Mouse (Mus musculus) intestine, postnatal 0 days (tissue): ENCODE data around the gene Dmbx1. TPM values are rescaled to one million over a fixed set of nuclear protein-coding genes. Genes with fewer than 3 reads are reported as not detected.

Source experiments
- ATAC-seq: fragments of 200-750 bp; cut with Nextera tagmentation; 2 replicates; pipeline ENCODE4 v1.8.0; 2017; ENCODE audit warnings: mild to moderate bottlenecking, moderate TSS enrichment, moderate library complexity
- H3K27ac ChIP-seq: fragments of 300-500 bp; sonication (generic); 2 replicates; pipeline ENCODE4 v1.5.1; 2014; ENCODE audit warnings: mild to moderate bottlenecking, low read depth, low read length, moderate library complexity
- H3K27me3 ChIP-seq: fragments of 300-500 bp; sonication (generic); replicated peaks from 2 replicates; pipeline ENCODE4 v1.6.1; 2014; ENCODE audit warnings: low read length, mixed read lengths; ENCODE audit not compliant: control insufficient read depth, insufficient read depth
- H3K36me3 ChIP-seq: fragments of 300-500 bp; sonication (generic); 2 replicates; pipeline ENCODE4 v1.6.1; 2014; ENCODE audit warnings: mild to moderate bottlenecking, moderate library complexity; ENCODE audit not compliant: control insufficient read depth, insufficient read depth
- H3K4me1 ChIP-seq: fragments of 300-500 bp; sonication (generic); replicated peaks from 2 replicates; pipeline ENCODE4 v1.6.1; 2014; ENCODE audit warnings: antibody characterized with exemption, low read length, mixed read lengths; ENCODE audit not compliant: control insufficient read depth, insufficient read depth
- H3K4me2 ChIP-seq: fragments of 300-500 bp; sonication (generic); replicated peaks from 2 replicates; pipeline ENCODE4 v1.6.1; 2014; ENCODE audit warnings: low read depth, mild to moderate bottlenecking, moderate library complexity
- H3K4me3 ChIP-seq: fragments of 300-500 bp; sonication (generic); 2 replicates; pipeline ENCODE4 v1.5.1; 2014; ENCODE audit warnings: low read depth, low read length
- H3K9ac ChIP-seq: fragments of 300-500 bp; sonication (generic); 2 replicates; pipeline ENCODE4 v1.6.1; 2014; ENCODE audit warnings: mild to moderate bottlenecking, low read depth, low read length
- H3K9me3 ChIP-seq: fragments of 300-500 bp; sonication (generic); 2 replicates; pipeline ENCODE4 v1.6.1; 2016; ENCODE audit warnings: mixed run types; ENCODE audit not compliant: control insufficient read depth
- CTCF ChIP-seq: sonication (generic); IDR thresholded peaks from 2 replicates; pipeline ENCODE4 v1.5.1; 2016; ENCODE audit warnings: low read depth, mild to moderate bottlenecking, control low read depth, antibody characterized with exemption, moderate library complexity
- WGBS: fragments of 180-500 bp; shearing (Covaris S2); extraction: QIAGEN DNeasy Blood & Tissue Kit; methylation state at CpG from one replicate; pipeline ENCODE4 v1.1.7; 2014; 5-methylcytosine and 5-hydroxymethylcytosine counted together
- polyA plus RNA-seq: library from polyadenylated mRNA; unstranded; fragments of >200 nt; fragmentation: Nextera tagmentation; extraction: Ambion mirVana; gene quantifications from 2 replicates; pipeline ENCODE4 v1.2.1, GENCODE M21; 2015

The Dmbx1 gene
- not detected in 2 replicates for polyA plus RNA-seq

DNA sequence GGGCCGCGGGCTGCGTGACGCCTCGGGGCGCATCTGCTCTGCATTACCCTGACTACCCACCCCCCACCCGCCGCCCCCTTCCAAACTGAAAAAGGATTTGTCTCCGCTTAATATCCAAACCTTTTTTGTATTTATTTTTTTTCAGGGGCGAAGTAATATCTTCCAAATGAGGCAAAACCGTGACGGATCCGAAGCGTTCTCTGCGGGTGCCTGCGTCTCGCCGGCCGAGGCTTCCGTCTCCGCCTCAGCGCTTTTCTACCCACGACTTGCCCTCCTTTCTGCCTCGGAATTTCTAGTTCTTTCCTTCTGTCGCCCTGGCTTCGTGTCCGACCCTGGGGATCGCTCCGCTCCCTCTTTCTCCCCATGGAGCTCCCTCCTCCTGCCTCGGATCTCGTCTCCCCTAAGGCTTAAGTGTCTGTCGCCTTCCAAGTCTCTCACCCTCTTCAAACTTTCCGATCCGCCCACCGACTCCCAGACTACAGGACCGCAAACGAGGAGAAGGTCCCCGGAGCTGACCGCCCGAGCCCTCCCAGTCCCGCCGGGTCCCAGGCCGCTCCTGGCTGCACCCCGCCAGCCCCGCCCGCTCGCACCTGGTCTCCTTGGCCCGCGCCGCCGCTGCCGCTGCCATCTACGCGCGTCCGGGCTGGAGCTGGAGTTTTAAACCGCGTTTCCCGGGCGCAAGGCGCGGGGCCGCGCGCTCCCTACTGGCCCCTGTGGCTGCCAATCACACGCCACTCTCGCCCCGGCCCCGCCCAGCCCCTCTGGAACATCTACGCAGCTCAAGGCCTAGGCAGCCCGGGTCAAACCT is at the start of gene Dmbx1:
Dmbx1 (minus strand) TSS at position 632 of the 808 bp plus-strand sequence.
- WGBS, result 1% methylated on average over 71 of the region's 71 CpGs
- Histone ChIP-seq H3K9ac (no peak within 1 kb of the TSS), H3K27ac (no peak within 1 kb of the TSS), H3K27me3 (peaks cover 98% of the 10 kb centered on the region), H3K4me3 (peak within 1 kb of the TSS; percentile 26), H3K4me2 (peak within 1 kb of the TSS; percentile 55), H3K4me1 (no peaks in the 10 kb centered on the region), H3K9me3 (no peaks in the 10 kb centered on the region), H3K36me3 (no peaks in the 10 kb centered on the region)
- no peak for TF ChIP-seq CTCF
- no peak for ATAC-seq

DNA sequence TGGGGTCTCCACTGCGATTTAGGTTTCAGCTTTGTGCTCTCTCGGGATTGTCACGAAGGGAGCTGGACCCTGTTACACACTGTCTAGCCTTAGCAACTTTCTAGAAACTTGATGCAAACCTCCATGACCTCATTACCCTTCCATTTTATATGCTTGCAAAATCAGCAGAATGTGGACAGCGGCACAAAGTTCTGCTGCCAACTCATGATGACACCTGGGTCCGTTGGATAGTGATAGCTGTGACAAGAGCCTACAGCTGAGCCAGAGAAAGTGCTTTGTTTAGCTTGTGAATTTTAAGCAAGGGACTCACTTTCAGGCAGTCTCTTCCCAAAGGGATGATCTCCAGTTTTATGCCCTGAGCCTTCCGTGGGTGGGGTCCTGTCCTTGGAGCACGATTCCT is 49.7 kb upstream of the Dmbx1 start:
- H3K27me3 ChIP-seq, result no peaks in the 10 kb centered on the region
- no peaks in the 10 kb centered on the region for H3K36me3 ChIP-seq
- TF ChIP-seq CTCF, result no peak
- 53% methylated on average over 7 of the region's 7 CpGs for WGBS
- peak; percentile 54 for ATAC-seq
- no peak overlapping the region for H3K4me3 ChIP-seq
- no peaks in the 10 kb centered on the region for H3K9me3 ChIP-seq
- H3K4me2 ChIP-seq, result no peak overlapping the region
- no peak overlapping the region for H3K9ac ChIP-seq
- H3K27ac ChIP-seq, result peak overlapping the region; percentile 87
- peaks cover 13% of the 10 kb centered on the region for H3K4me1 ChIP-seq

DNA sequence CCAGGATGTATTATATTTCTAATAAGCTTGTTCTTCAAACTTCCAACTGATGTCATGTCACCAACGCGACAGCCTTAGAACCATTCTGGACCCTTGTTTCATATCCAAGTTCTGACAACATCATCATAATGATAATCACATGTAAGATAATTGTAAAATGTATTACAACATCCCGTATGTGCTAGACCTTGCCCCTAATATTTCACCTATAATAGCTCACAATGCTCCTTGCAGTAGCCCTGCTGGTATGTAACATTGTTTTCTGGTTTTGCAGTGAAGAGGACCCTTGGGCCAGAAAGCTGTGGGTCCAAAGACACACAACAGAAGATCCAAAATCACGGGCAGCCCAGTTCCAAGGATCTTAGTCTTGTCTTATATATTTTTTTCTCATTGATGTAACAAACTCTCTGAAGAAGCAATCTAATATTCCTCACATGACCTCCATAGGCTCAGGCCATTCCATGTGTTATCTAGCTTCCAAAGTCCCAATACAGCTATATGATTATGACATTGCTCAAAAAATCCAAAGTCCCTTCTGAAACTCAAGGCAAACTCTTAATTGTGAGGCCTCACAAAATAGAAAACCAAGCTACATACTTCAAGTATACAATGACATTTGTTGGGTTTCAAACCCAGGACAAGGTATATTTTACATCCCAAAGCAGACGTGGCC is 48.3 kb upstream of the Dmbx1 start:
- 0 out of 2 replicates have a peak overlapping the region, but pooled peaks have one; percentile 24 for H3K4me2 ChIP-seq
- H3K27ac ChIP-seq, result peak overlapping the region; percentile 87
- peak; percentile 73 for ATAC-seq
- H3K9ac ChIP-seq, result no peak overlapping the region
- no peaks in the 10 kb centered on the region for H3K27me3 ChIP-seq
- H3K4me1 ChIP-seq, result peaks cover 16% of the 10 kb centered on the region
- no peak for TF ChIP-seq CTCF
- no peaks in the 10 kb centered on the region for H3K9me3 ChIP-seq
- H3K4me3 ChIP-seq, result no peak overlapping the region
- 46% methylated on average over 5 of the region's 5 CpGs for WGBS
- no peaks in the 10 kb centered on the region for H3K36me3 ChIP-seq

DNA sequence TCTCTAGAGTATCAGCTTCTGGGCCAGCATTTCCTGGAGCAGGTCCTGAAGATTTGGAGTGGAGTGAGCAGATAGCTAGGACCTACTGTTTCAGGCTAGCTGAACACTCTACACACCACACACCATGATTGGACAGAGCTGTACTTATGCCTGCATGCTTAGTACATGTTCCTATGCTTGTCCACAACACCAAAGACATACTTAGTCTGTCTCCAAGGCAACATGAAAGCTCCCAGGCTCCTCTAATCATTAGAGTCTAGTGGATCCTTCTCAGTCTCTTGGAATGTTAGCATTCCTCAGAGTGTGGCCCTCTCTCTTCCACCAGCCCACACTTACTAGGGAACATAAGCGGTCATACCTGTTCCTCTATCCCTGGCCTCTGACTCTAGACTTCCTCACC is 47.7 kb upstream of the Dmbx1 start:
- H3K9ac ChIP-seq, result no peak overlapping the region
- ATAC-seq, result peak; percentile 12
- peak overlapping the region; percentile 87 for H3K27ac ChIP-seq
- 65% methylated on average over 1 of the region's 1 CpGs for WGBS
- H3K4me3 ChIP-seq, result no peak overlapping the region
- no peak overlapping the region for H3K4me2 ChIP-seq
- no peaks in the 10 kb centered on the region for H3K27me3 ChIP-seq
- H3K36me3 ChIP-seq, result no peaks in the 10 kb centered on the region
- peaks cover 16% of the 10 kb centered on the region for H3K4me1 ChIP-seq
- no peak for TF ChIP-seq CTCF
- H3K9me3 ChIP-seq, result no peaks in the 10 kb centered on the region

DNA sequence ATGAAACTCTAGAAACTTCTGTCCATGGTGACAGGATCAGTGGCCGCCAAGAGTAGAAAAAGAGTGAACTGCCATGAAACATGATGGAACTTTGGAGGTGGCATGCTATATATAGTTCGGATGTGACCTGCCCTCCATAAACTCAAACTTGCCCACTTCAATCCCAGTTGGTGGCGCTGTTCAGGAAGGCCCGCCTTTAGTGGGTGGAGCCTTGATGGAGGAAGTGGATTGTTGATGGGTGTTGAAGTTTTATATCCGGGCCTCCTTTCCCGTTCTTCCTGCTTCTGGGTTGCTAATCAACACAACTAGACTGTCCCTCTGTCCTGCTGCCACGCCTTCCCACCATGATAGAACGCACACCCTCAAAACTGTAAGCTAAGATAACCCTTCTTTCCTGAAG is 45.2 kb upstream of the Dmbx1 start:
- peak; percentile 69 for TF ChIP-seq CTCF
- no peaks in the 10 kb centered on the region for H3K9me3 ChIP-seq
- H3K27ac ChIP-seq, result no peak overlapping the region
- 32% methylated on average over 8 of the region's 8 CpGs for WGBS
- no peaks in the 10 kb centered on the region for H3K36me3 ChIP-seq
- peaks cover 13% of the 10 kb centered on the region for H3K27me3 ChIP-seq
- H3K4me2 ChIP-seq, result no peak overlapping the region
- H3K4me1 ChIP-seq, result peaks cover 16% of the 10 kb centered on the region
- no peak overlapping the region for H3K4me3 ChIP-seq
- no peak overlapping the region for H3K9ac ChIP-seq
- peak; percentile 15; the same call in 1 of the 2 replicates for ATAC-seq

DNA sequence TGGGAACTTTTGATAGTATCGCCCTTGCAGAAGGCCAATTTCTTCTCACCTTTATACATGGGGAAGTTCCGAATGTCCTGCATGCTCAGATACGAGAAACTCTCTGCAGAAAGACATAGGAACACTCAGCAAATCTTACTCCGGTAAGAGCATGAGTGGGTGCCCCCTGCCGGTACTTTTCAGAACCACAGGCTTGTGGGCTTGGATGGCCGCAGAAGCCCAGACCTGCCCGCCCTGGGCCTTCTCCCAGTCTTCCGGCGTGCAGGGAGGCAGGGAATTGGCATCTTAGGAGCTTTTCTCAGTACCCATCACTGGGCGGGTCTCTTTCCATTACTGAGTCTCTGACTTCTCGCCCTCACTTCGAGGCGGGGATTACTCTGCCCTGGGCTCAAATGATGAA is 44.4 kb upstream of the Dmbx1 start:
- Histone ChIP-seq H3K4me3 (no peak overlapping the region), H3K9me3 (no peaks in the 10 kb centered on the region), H3K9ac (no peak overlapping the region), H3K4me1 (peaks cover 16% of the 10 kb centered on the region), H3K4me2 (peak overlapping the region; percentile 48), H3K36me3 (no peaks in the 10 kb centered on the region), H3K27me3 (peaks cover 22% of the 10 kb centered on the region), H3K27ac (no peak overlapping the region)
- peak; percentile 87 for TF ChIP-seq CTCF
- no peak for ATAC-seq
- whole genome bisulfite sequencing, result 3% methylated on average over 13 of the region's 13 CpGs
